Mouse (Mus musculus): ENCODE measurements around the gene Rbm19.

- TF ChIP-seq CTCF (IDR thresholded peaks at IDR 0.05; ENCODE audit: low read depth) (no peak), EP300 (IDR thresholded peaks at IDR 0.05; ENCODE audit: low read depth) (no peak)
These were observed 40.1 kb downstream of the Rbm19 start for GRCm38 (mm10) chr5:120156166-120156909.

Measured in heart, postnatal 0 days (tissue).